Mouse (Mus musculus) Patski (cell line): ENCODE measurements at regions not wholly inside any gene's neighbourhood (a gene's known extent, or its start where the extent isn't known, plus 50 kb on each side); places are given as distances from the start of the nearest gene placed in this dataset.

Source experiments
- ATAC-seq: fragments of 100-300 bp; one replicate; pipeline ENCODE4 v1.8.0; 2021
- CTCF ChIA-PET: fragments of 350-600 bp; sonication (Branson Sonifier 250); formaldehyde crosslinking; loops from one replicate; lab custom pipeline; 2022; ENCODE audit warnings: inconsistent platforms; lab: Charles Lee
- POLR2A ChIA-PET: fragments of 350-600 bp; sonication (Branson Sonifier 250); formaldehyde crosslinking; loops from one replicate; lab custom pipeline; 2022; ENCODE audit warnings: antibody characterized with exemption, inconsistent platforms; lab: Charles Lee
- DNase-seq: peaks from one replicate; pipeline ENCODE4 v3.0.0-alpha.2; 2011; ENCODE audit warnings: low read depth, low spot score
- H3K27me3 ChIP-seq: fragments of 371-371 bp; one replicate; pipeline ENCODE4 v1.5.1; 2021
- CTCF ChIP-seq: fragments of 100-300 bp; IDR thresholded peaks from one replicate; pipeline ENCODE4 v1.5.1; 2021
- in situ Hi-C: fragments of 300-500 bp; cut with MboI; formaldehyde crosslinking; loops from 3 replicates; pipeline ENCODE4 v1.11.1; 2018; ENCODE audit warnings: low pct_unique_long_range_greater_than_20kb, mixed read lengths

DNA sequence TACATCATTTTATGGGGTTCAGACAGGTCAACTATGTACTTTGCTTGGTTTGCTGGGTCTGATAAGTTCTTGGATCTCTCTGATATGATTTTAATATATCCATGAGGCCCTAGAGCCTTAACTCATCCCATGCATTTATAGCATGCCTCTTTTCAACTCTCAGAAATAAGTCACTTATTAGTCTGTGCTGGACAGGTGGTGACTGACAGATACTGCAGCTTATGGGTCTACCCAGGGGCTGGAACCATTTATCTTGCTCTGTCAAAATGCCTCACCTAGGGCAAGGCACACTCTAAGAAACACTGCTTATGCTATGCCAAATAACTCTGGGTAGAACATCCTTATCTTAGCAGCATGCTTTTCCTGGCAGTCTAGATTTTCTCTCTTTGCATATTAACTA lies 225.6 kb downstream of the Mbnl1 start:
- in situ Hi-C loops, result no loop called here
- ChIA-PET POLR2A (no interaction called here), CTCF (interaction anchor here (1.1 kb wide), 1 partner anchor 9 kb away, joined by 3 read pairs; no protein-coding TSS in a partner anchor)
- TF ChIP-seq CTCF, result no peak
- ATAC-seq, result no peak
- no peak for DNase-seq
- peaks cover 31% of the 10 kb centered on the region for H3K27me3 ChIP-seq

DNA sequence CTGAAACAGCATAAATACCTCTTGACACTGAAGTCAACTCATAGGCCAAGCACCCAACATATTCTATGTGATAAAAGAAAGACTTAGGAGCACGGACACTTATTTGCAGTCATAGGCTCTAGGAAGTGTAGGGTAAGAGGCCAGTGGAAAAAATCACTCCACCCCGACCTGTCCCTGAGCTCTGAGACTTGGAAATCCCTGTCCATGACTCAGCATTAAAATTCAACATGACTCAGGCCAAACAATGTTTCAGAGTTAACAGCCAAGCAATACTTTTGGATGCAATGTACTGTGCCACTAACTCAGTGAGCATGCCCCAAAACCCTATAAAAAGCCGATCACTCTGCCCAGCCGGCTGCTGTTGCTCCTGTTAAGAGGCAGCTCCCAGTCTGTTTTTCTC lies 234.5 kb downstream of the Mbnl1 start:
- ChIA-PET POLR2A (no interaction called here), CTCF (interaction anchor here (0.8 to 0.9 kb wide), 2 partner anchors 8 to 837 kb away, joined by 3 read pairs; no protein-coding TSS in a partner anchor)
- in situ Hi-C loops, result no loop called here
- no peaks in the 10 kb centered on the region for H3K27me3 ChIP-seq
- no peak for TF ChIP-seq CTCF
- ATAC-seq (peak; percentile 62), DNase-seq (no peak)

DNA sequence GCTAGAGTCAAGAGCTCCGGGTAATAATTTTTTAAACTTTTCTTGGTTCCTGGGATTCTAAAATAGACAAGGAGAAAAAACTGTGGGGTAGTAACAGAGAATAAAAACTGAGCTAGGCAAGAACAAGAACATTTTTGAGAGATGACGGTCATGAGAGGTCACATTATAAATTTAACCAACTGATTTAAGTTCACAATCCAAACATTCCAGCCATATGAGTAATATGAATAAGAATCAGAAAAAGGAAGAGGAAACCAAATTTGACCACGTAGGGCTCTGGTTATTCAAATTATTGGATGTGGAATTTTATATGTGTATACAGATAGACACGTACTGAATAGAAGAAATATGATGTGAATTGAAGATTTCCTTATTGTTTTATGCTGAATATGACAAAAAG lies 240.3 kb downstream of the Mbnl1 start:
- POLR2A ChIA-PET, result no interaction called here
- no peak for ATAC-seq
- no peaks in the 10 kb centered on the region for H3K27me3 ChIP-seq
- no peak for TF ChIP-seq CTCF
- CTCF ChIA-PET, result no interaction called here
- in situ Hi-C loops, result no loop called here
- no peak for DNase-seq

DNA sequence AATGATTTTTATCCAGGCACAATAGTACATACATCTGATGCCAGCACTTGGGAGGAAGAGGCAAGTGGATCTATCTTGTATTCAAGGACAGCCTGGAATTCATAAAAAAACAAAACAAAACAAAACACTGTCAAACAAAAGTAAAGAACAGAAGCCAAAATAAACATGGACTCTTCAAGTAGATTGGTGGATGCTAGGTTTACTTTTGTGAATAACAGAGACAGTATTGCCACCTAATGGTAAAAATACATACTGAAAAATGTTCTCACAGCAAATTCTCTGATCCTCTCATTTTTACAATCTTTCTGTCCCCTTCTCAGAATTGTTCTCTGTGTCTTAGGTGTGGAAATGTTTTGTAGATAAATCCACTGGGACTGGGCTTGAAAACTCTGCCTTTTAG lies 247.7 kb downstream of the Mbnl1 start:
- peaks cover 10% of the 10 kb centered on the region for H3K27me3 ChIP-seq
- ChIA-PET CTCF (no interaction called here), POLR2A (no interaction called here)
- no peak for DNase-seq
- TF ChIP-seq CTCF, result peak; percentile 47
- in situ Hi-C loops, result loop anchor here (10.0 kb wide), 2 partner anchors 236 to 1606 kb away; no protein-coding TSS in a partner anchor
- ATAC-seq, result peak; percentile 67

DNA sequence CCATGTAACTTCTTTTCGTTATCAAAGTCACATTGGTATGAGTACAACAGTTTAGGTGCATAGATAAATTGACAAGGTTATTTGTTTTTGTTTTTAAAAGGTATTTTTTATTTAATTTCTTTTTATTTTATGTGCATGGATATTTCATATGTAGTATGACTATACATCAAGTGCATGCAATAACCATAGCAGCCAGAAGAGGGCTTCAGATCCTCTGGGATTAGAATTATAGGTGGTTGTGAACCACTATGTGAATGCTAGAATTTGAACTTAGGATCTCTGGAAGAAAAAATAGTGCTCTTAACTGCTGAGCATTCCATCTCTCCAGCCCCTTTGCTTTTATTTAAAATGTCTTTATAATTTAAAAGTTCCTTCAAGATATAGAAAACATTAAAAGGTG lies 258.7 kb downstream of the Mbnl1 start:
- POLR2A ChIA-PET, result no interaction called here

DNA sequence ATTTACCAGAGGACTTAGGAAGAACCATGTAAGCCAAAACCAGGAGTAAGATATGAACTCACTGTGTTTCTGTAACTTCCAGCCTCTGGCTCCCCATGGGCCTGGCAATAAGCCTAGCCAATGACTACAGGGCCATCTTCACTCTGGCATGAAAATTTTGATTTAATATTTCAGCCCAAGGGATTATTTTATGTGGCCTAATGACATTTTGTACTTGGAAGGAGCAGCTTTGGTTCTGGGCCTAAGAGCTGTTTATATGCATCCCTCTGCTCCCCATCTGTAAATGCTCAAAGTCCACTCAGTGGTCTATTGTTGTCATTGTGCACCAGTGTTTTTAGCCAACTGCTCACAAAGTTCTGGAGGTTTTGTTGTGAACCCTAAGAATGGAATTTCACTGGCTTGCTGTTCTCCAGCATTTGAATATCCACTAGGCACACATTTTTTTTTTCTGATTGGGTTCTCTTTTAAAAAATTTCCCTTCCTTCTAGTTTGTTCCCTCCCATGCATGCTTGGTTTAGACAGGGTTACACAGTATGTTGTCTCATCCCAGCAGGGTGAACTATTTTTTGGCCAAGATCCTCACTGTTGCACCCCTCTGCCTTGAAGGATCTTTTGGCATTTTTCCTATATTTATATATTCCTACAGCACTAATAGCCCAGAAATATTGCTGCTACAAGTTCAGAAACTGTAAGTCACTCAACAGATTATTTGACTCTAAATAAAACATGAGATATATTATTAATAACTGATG lies 261.9 kb upstream of the P2ry1 start:
- POLR2A ChIA-PET, result no interaction called here
- no peak for TF ChIP-seq CTCF
- in situ Hi-C loops, result no loop called here
- H3K27me3 ChIP-seq, result peaks cover 14% of the 10 kb centered on the region
- ATAC-seq (no peak), DNase-seq (no peak)
- CTCF ChIA-PET, result no interaction called here

More for the DNA sequence above, 258.7 kb downstream of the Mbnl1 start:
- in situ Hi-C loops, result no loop called here
- ATAC-seq (no peak), DNase-seq (no peak)
- H3K27me3 ChIP-seq, result peaks cover 44% of the 10 kb centered on the region
- TF ChIP-seq CTCF, result no peak
- CTCF ChIA-PET, result no interaction called here

DNA sequence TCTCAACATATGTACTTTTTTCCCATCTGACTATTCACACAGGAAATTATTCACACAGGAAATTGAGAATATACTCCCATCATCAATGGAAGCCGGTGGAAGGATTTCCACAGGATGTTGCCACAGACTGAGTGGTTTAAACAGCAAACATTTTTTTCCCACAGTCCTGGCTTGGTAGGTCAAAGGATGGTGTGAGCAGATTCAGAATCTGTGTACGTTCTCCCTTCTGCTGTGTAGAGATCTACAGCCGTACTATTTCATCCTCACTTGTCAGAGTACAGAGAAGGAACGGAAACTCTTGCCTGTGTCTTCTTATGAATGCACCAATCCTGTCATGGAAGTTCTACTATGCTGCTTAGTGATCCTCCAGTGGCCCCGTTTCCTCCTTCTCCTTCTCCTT lies 261.2 kb upstream of the P2ry1 start:
- in situ Hi-C loops, result no loop called here
- POLR2A ChIA-PET, result no interaction called here
- ATAC-seq, result no peak
- no peak for DNase-seq
- CTCF ChIA-PET, result no interaction called here
- TF ChIP-seq CTCF, result no peak
- peaks cover 14% of the 10 kb centered on the region for H3K27me3 ChIP-seq

DNA sequence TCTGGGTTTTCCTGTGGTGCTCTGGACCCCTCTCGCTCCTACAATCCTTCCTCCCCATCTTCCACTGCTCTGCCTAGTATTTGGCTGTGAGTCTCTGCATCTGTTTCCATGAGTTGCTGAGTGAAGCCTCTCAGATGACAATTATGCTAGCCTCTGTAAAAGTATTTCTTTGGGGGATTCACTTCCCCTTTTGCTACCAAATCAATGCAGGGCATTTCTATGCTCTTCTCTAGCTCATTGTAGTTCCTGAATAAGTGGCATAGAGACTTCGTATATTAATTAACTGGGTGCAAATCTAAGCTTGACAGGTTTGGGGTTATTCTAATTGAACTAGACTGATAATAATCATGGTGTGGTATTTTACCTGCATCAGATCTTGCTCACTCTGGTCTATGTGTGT lies 260.4 kb upstream of the P2ry1 start:
- POLR2A ChIA-PET, result no interaction called here
- CTCF ChIA-PET, result no interaction called here
- no peak for DNase-seq
- ATAC-seq, result no peak
- in situ Hi-C loops, result no loop called here
- peaks cover 7% of the 10 kb centered on the region for H3K27me3 ChIP-seq
- TF ChIP-seq CTCF, result no peak

DNA sequence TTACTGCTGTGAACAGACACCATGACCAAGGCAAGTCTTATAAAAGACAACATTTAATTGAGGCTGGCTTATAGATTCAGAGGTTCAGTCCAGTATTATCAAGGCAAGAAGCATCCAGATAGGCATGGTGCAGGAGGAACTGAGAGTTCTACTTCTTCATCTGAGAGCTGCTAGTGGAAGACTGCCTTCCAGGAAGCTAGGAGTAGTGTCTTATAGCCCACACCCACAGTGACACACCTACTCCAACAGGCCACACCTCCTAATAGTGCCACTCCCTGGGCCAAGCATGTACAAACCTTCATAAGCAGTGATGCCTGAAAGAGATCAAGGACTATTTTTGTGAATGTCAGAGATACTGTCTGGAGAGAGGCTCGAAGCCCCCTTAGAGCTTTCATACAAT lies 257.5 kb upstream of the P2ry1 start:
- TF ChIP-seq CTCF, result no peak
- DNase-seq (no peak), ATAC-seq (no peak)
- POLR2A ChIA-PET, result no interaction called here
- in situ Hi-C loops, result no loop called here
- H3K27me3 ChIP-seq, result peaks cover 5% of the 10 kb centered on the region
- CTCF ChIA-PET, result interaction anchor here (1.6 kb wide), 1 partner anchor 12 kb away, joined by 4 read pairs; no protein-coding TSS in a partner anchor

DNA sequence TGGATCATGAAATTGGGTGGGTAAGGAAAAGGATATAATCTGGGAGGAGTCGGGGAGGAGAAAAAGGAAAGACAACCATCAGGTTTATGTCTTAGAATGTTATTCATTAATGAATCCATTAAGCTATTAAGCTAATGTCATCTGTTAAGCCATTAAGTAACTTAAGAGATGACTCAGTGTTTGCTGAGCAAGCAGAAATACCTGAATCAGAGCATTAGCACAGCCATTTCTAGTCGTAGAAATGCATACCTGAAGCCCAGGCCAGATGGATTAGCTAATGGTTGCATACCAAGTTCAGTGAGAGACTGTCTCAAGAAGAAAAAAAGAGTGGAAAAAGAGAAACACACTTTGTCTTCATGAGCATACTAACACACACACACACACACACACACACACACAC lies 244.0 kb upstream of the P2ry1 start:
- ATAC-seq (no peak), DNase-seq (no peak)
- in situ Hi-C loops, result no loop called here
- ChIA-PET POLR2A (interaction anchor here (0.7 to 1.3 kb wide), 2 partner anchors 166 to 423 kb away, joined by 3 to 4 read pairs; no protein-coding TSS in a partner anchor), CTCF (no interaction called here)
- TF ChIP-seq CTCF, result no peak
- peaks cover 39% of the 10 kb centered on the region for H3K27me3 ChIP-seq

DNA sequence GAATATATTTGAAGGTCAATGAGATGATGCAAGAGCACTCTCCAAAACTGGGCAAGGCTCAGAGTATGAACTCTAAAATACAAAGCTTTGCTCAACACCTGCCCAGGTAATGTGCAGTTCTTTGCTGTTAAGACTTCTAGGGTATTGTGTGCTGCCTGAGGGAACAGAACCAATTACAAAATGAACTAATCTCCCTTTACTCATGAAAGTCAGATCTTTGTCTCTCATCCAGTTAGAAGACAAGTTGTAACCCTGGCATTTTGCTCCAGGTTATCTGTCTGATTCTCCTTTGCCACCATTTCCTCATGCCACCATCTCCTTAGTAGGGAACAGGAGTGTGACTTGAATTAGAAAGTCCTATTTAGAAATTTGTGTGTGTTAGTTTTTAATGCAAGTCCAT lies 243.5 kb upstream of the P2ry1 start:
- POLR2A ChIA-PET, result interaction anchor here (0.7 to 1.3 kb wide), 2 partner anchors 165 to 424 kb away, joined by 3 to 4 read pairs; no protein-coding TSS in a partner anchor
- TF ChIP-seq CTCF, result no peak
- no peak for DNase-seq
- CTCF ChIA-PET, result interaction anchor here (1.1 kb wide), 2 partner anchors 8 to 10 kb away, joined by 3 to 4 read pairs; no protein-coding TSS in a partner anchor
- peaks cover 36% of the 10 kb centered on the region for H3K27me3 ChIP-seq
- no peak for ATAC-seq
- in situ Hi-C loops, result no loop called here
